Mouse (Mus musculus): Measurements from ENCODE around the gene Nrxn1. TPM values are rescaled to one million over a fixed set of nuclear protein-coding genes. Genes with fewer than 3 reads are reported as not detected.
A peak's percentile ranks its signal among the peaks of the same experiment; 100 is the strongest.
"Not testable (repeated sequence)": the region's sequence is repeated elsewhere in the genome, so short reads cannot be mapped to it uniquely, and the experiment has no call there.

Nrxn1 gene
- polyA plus RNA-seq, 1 experiment from 2014 or later, result 25.7 TPM

GRCm38 (mm10) chr17:90253451-90254131 lies 839.3 kb downstream of the Nrxn1 start:
- 76% methylated on average over 5 of the region's 5 CpGs for WGBS

GRCm38 (mm10) chr17:90252196-90252595 lies 840.7 kb downstream of the Nrxn1 start:
- DNase-seq (ENCODE audit: low spot score) (no peak), ATAC-seq (ENCODE audit: insufficient read depth, low FRiP score, low TSS enrichment) (no peak)
- no peak overlapping the region for H3K27ac ChIP-seq (ENCODE audit: low read depth, low read length)
- 74% methylated on average over 1 of the region's 1 CpGs for WGBS
- no peak overlapping the region for H3K9ac ChIP-seq (ENCODE audit: low read length)
- H3K4me2 ChIP-seq (ENCODE audit: low read depth), result no peak overlapping the region
- H3K4me3 ChIP-seq (ENCODE audit: low read depth, low read length), result no peak overlapping the region
- no peaks in the 10 kb centered on the region for H3K9me3 ChIP-seq (ENCODE audit: control insufficient read depth, low read length)
- no peaks in the 10 kb centered on the region for H3K36me3 ChIP-seq (ENCODE audit: control insufficient read depth, insufficient read depth, low read length)
- H3K27me3 ChIP-seq (ENCODE audit: control insufficient read depth, insufficient read depth, low read length), result no peaks in the 10 kb centered on the region
- no peaks in the 10 kb centered on the region for H3K4me1 ChIP-seq (ENCODE audit: control insufficient read depth, insufficient read depth, low read length)

More at GRCm38 (mm10) chr17:90253451-90254131, 839.3 kb downstream of the Nrxn1 start:
- no peak overlapping the region for H3K27ac ChIP-seq (ENCODE audit: low read depth, low read length)
- no peaks in the 10 kb centered on the region for H3K4me1 ChIP-seq (ENCODE audit: control insufficient read depth, insufficient read depth, low read length)
- H3K4me2 ChIP-seq (ENCODE audit: low read depth), result no peak overlapping the region
- H3K27me3 ChIP-seq (ENCODE audit: control insufficient read depth, insufficient read depth, low read length), result no peaks in the 10 kb centered on the region
- H3K9ac ChIP-seq (ENCODE audit: low read length), result no peak overlapping the region
- ATAC-seq (ENCODE audit: insufficient read depth, low FRiP score, low TSS enrichment), result no peak
- no peaks in the 10 kb centered on the region for H3K36me3 ChIP-seq (ENCODE audit: control insufficient read depth, insufficient read depth, low read length)
- H3K9me3 ChIP-seq (ENCODE audit: control insufficient read depth, low read length), result no peaks in the 10 kb centered on the region
- peak; percentile 22 for DNase-seq (ENCODE audit: low spot score)
- no peak overlapping the region for H3K4me3 ChIP-seq (ENCODE audit: low read depth, low read length)

- H3K36me3 ChIP-seq (ENCODE audit: control insufficient read depth, insufficient read depth, low read length), result no peaks in the 10 kb centered on the region
- H3K27me3 ChIP-seq (ENCODE audit: control insufficient read depth, insufficient read depth, low read length), result no peaks in the 10 kb centered on the region
- H3K27ac ChIP-seq (ENCODE audit: low read depth, low read length), result no peak overlapping the region
- H3K4me3 ChIP-seq (ENCODE audit: low read depth, low read length), result no peak overlapping the region
- no peak overlapping the region for H3K9ac ChIP-seq (ENCODE audit: low read length)
- no peak for DNase-seq (ENCODE audit: low spot score)
- 87% methylated on average over 7 of the region's 7 CpGs for WGBS
- no peak for ATAC-seq (ENCODE audit: insufficient read depth, low FRiP score, low TSS enrichment)
- H3K4me1 ChIP-seq (ENCODE audit: control insufficient read depth, insufficient read depth, low read length), result no peaks in the 10 kb centered on the region
- H3K9me3 ChIP-seq (ENCODE audit: control insufficient read depth, low read length), result no peaks in the 10 kb centered on the region
- H3K4me2 ChIP-seq (ENCODE audit: low read depth), result no peak overlapping the region
Observed at GRCm38 (mm10) chr17:90247071-90247849, 845.6 kb downstream of the Nrxn1 start.

GRCm38 (mm10) chr17:90244339-90244738 lies 848.5 kb downstream of the Nrxn1 start:
- Histone ChIP-seq H3K9ac (ENCODE audit: low read length) (no peak overlapping the region), H3K4me2 (ENCODE audit: low read depth) (no peak overlapping the region), H3K27ac (ENCODE audit: low read depth, low read length) (no peak overlapping the region), H3K9me3 (ENCODE audit: control insufficient read depth, low read length) (no peaks in the 10 kb centered on the region), H3K4me1 (ENCODE audit: control insufficient read depth, insufficient read depth, low read length) (no peaks in the 10 kb centered on the region), H3K36me3 (ENCODE audit: control insufficient read depth, insufficient read depth, low read length) (no peaks in the 10 kb centered on the region), H3K4me3 (ENCODE audit: low read depth, low read length) (no peak overlapping the region), H3K27me3 (ENCODE audit: control insufficient read depth, insufficient read depth, low read length) (no peaks in the 10 kb centered on the region)
- 68% methylated on average over 2 of the region's 2 CpGs for WGBS
- DNase-seq (ENCODE audit: low spot score) (no peak), ATAC-seq (ENCODE audit: insufficient read depth, low FRiP score, low TSS enrichment) (no peak)

GRCm38 (mm10) chr17:90238964-90239363 lies 853.9 kb downstream of the Nrxn1 start:
- no peaks in the 10 kb centered on the region for H3K4me1 ChIP-seq (ENCODE audit: control insufficient read depth, insufficient read depth, low read length)
- H3K4me2 ChIP-seq (ENCODE audit: low read depth), result no peak overlapping the region
- H3K36me3 ChIP-seq (ENCODE audit: control insufficient read depth, insufficient read depth, low read length), result no peaks in the 10 kb centered on the region
- WGBS, result 85% methylated on average over 3 of the region's 3 CpGs
- DNase-seq (ENCODE audit: low spot score) (no peak), ATAC-seq (ENCODE audit: insufficient read depth, low FRiP score, low TSS enrichment) (no peak)
- H3K9me3 ChIP-seq (ENCODE audit: control insufficient read depth, low read length), result no peaks in the 10 kb centered on the region
- H3K27ac ChIP-seq (ENCODE audit: low read depth, low read length), result no peak overlapping the region
- H3K27me3 ChIP-seq (ENCODE audit: control insufficient read depth, insufficient read depth, low read length), result no peaks in the 10 kb centered on the region
- H3K4me3 ChIP-seq (ENCODE audit: low read depth, low read length), result no peak overlapping the region
- no peak overlapping the region for H3K9ac ChIP-seq (ENCODE audit: low read length)

- 99% methylated on average over 2 of the region's 2 CpGs for WGBS
- Histone ChIP-seq H3K9ac (ENCODE audit: low read length) (no peak overlapping the region), H3K4me3 (ENCODE audit: low read depth, low read length) (no peak overlapping the region), H3K4me2 (ENCODE audit: low read depth) (no peak overlapping the region), H3K36me3 (ENCODE audit: control insufficient read depth, insufficient read depth, low read length) (no peaks in the 10 kb centered on the region), H3K27ac (ENCODE audit: low read depth, low read length) (no peak overlapping the region), H3K9me3 (ENCODE audit: control insufficient read depth, low read length) (no peaks in the 10 kb centered on the region), H3K4me1 (ENCODE audit: control insufficient read depth, insufficient read depth, low read length) (no peaks in the 10 kb centered on the region), H3K27me3 (ENCODE audit: control insufficient read depth, insufficient read depth, low read length) (no peaks in the 10 kb centered on the region)
- DNase-seq (ENCODE audit: low spot score) (no peak), ATAC-seq (ENCODE audit: insufficient read depth, low FRiP score, low TSS enrichment) (no peak)
Observed at GRCm38 (mm10) chr17:90238517-90238916, 854.4 kb downstream of the Nrxn1 start.

GRCm38 (mm10) chr17:90235674-90236073 lies 857.2 kb downstream of the Nrxn1 start:
- not testable (repeated sequence) for H3K36me3 ChIP-seq (ENCODE audit: control insufficient read depth, insufficient read depth, low read length); H3K4me3 ChIP-seq (ENCODE audit: low read depth, low read length); H3K27me3 ChIP-seq (ENCODE audit: control insufficient read depth, insufficient read depth, low read length); H3K9ac ChIP-seq (ENCODE audit: low read length); H3K4me2 ChIP-seq (ENCODE audit: low read depth); H3K27ac ChIP-seq (ENCODE audit: low read depth, low read length); DNase-seq (ENCODE audit: low spot score); H3K4me1 ChIP-seq (ENCODE audit: control insufficient read depth, insufficient read depth, low read length); H3K9me3 ChIP-seq (ENCODE audit: control insufficient read depth, low read length)
- 85% methylated on average over 1 of the region's 1 CpGs for WGBS
- peak; percentile 38; the same call in 1 of the 2 replicates for ATAC-seq (ENCODE audit: insufficient read depth, low FRiP score, low TSS enrichment)

GRCm38 (mm10) chr17:90234806-90235205 lies 858.1 kb downstream of the Nrxn1 start:
- no peaks in the 10 kb centered on the region for H3K4me1 ChIP-seq (ENCODE audit: control insufficient read depth, insufficient read depth, low read length)
- no peak overlapping the region for H3K9ac ChIP-seq (ENCODE audit: low read length)
- no peak overlapping the region for H3K4me3 ChIP-seq (ENCODE audit: low read depth, low read length)
- no peak overlapping the region for H3K27ac ChIP-seq (ENCODE audit: low read depth, low read length)
- no peak overlapping the region for H3K4me2 ChIP-seq (ENCODE audit: low read depth)
- H3K36me3 ChIP-seq (ENCODE audit: control insufficient read depth, insufficient read depth, low read length), result no peaks in the 10 kb centered on the region
- H3K9me3 ChIP-seq (ENCODE audit: control insufficient read depth, low read length), result no peaks in the 10 kb centered on the region
- DNase-seq (ENCODE audit: low spot score) (no peak), ATAC-seq (ENCODE audit: insufficient read depth, low FRiP score, low TSS enrichment) (no peak)
- WGBS, result 87% methylated on average over 2 of the region's 2 CpGs
- H3K27me3 ChIP-seq (ENCODE audit: control insufficient read depth, insufficient read depth, low read length), result no peaks in the 10 kb centered on the region

- H3K4me2 ChIP-seq (ENCODE audit: low read depth), result no peak overlapping the region
- no peak overlapping the region for H3K27ac ChIP-seq (ENCODE audit: low read depth, low read length)
- H3K27me3 ChIP-seq (ENCODE audit: control insufficient read depth, insufficient read depth, low read length), result no peaks in the 10 kb centered on the region
- H3K9me3 ChIP-seq (ENCODE audit: control insufficient read depth, low read length), result no peaks in the 10 kb centered on the region
- no peak overlapping the region for H3K4me3 ChIP-seq (ENCODE audit: low read depth, low read length)
- no peak for ATAC-seq (ENCODE audit: insufficient read depth, low FRiP score, low TSS enrichment)
- no peak for DNase-seq (ENCODE audit: low spot score)
- H3K36me3 ChIP-seq (ENCODE audit: control insufficient read depth, insufficient read depth, low read length), result no peaks in the 10 kb centered on the region
- no peaks in the 10 kb centered on the region for H3K4me1 ChIP-seq (ENCODE audit: control insufficient read depth, insufficient read depth, low read length)
- H3K9ac ChIP-seq (ENCODE audit: low read length), result no peak overlapping the region
Observed at GRCm38 (mm10) chr17:90208547-90208946, 884.3 kb downstream of the Nrxn1 start.

Measured in neural tube, embryonic 11.5 days (tissue).